Mouse (Mus musculus) midbrain, embryonic 14.5 days (tissue): Measurements from ENCODE around the gene Hoxd4. TPM values are rescaled to one million over a fixed set of nuclear protein-coding genes. Genes with fewer than 3 reads are reported as not detected.

ENCODE experiments used
- ATAC-seq: fragments of 200-750 bp; cut with Nextera tagmentation; 2 replicates; pipeline ENCODE4 v1.8.0; 2017; ENCODE audit warnings: moderate number of reproducible peaks, moderate library complexity; ENCODE audit not compliant: low FRiP score, low TSS enrichment
- DNase-seq: peaks from one replicate; pipeline ENCODE4 v3.0.0-alpha.2; 2015
- H3K27ac ChIP-seq: fragments of 300-500 bp; sonication (generic); replicated peaks from 2 replicates; pipeline ENCODE4 v1.5.1; 2014; ENCODE audit warnings: mild to moderate bottlenecking, low read depth, low read length, moderate library complexity
- H3K27me3 ChIP-seq: fragments of 300-500 bp; sonication (generic); 2 replicates; pipeline ENCODE4 v1.6.1; 2014; ENCODE audit warnings: low read length, control low read depth, mixed read lengths; ENCODE audit not compliant: control insufficient read depth, insufficient read depth
- H3K36me3 ChIP-seq: fragments of 300-500 bp; sonication (generic); 2 replicates; pipeline ENCODE4 v1.6.1; 2014; ENCODE audit warnings: low read length, control low read depth; ENCODE audit not compliant: control insufficient read depth, insufficient read depth
- H3K4me1 ChIP-seq: fragments of 300-500 bp; sonication (generic); 2 replicates; pipeline ENCODE4 v1.6.1; 2014; ENCODE audit warnings: mild to moderate bottlenecking, antibody characterized with exemption, low read length, control low read depth; ENCODE audit not compliant: control insufficient read depth, insufficient read depth
- H3K4me2 ChIP-seq: fragments of 300-500 bp; sonication (generic); 2 replicates; pipeline ENCODE4 v1.6.1; 2014; ENCODE audit warnings: mild to moderate bottlenecking, low read length, moderate library complexity
- H3K4me3 ChIP-seq: fragments of 300-500 bp; sonication (generic); replicated peaks from 2 replicates; pipeline ENCODE4 v1.5.1; 2014; ENCODE audit warnings: low read depth, low read length
- H3K9ac ChIP-seq: fragments of 300-500 bp; sonication (generic); replicated peaks from 2 replicates; pipeline ENCODE4 v1.6.1; 2014; ENCODE audit warnings: mild to moderate bottlenecking, low read length, moderate library complexity
- H3K9me3 ChIP-seq: fragments of 300-500 bp; sonication (generic); 2 replicates; pipeline ENCODE4 v1.6.1; 2016; ENCODE audit warnings: low read length, control low read depth, mixed read lengths; ENCODE audit not compliant: control insufficient read depth
- WGBS: fragments of 180-500 bp; shearing (Covaris S2); extraction: QIAGEN DNeasy Blood & Tissue Kit; methylation state at CpG from one replicate; pipeline ENCODE4 v1.1.7; 2014; 5-methylcytosine and 5-hydroxymethylcytosine counted together
- polyA plus RNA-seq: library from polyadenylated mRNA; unstranded; fragments of >200 nt; fragmentation: Nextera tagmentation; extraction: Ambion mirVana; gene quantifications from 2 replicates; pipeline ENCODE4 v1.2.1, GENCODE M21; 2014

The Hoxd4 gene
- polyA plus RNA-seq, 1 experiment from 2014 or later, result not detected

DNA sequence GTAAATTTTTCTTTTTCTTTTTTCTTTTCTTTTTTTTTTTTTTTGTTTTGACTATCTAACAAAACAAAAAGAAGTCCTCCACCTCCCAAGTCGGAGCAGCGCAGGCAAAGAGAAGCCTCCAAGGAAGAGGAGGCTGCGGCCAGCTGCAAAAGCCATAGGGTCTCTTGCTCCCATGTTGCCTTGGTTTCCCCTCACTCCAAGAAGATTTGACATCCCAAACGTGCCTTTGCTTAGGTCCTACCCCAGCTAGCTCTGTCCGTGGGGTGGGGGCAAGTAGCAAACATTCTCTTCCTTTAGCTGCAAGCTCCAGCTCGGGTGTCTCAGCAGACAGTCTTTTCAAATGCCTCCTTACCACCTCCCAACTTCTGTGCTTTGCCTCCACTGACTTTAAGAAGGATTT lies 22.0 kb downstream of the Hoxd4 start:
- Histone ChIP-seq H3K4me2 (no peak overlapping the region), H3K9ac (no peak overlapping the region), H3K36me3 (no peaks in the 10 kb centered on the region), H3K27ac (no peak overlapping the region), H3K4me3 (no peak overlapping the region), H3K9me3 (no peaks in the 10 kb centered on the region), H3K27me3 (peaks cover 97% of the 10 kb centered on the region), H3K4me1 (no peaks in the 10 kb centered on the region)
- ATAC-seq, result no peak
- no peak for DNase-seq
- under 1% methylated on average over 6 of the region's 6 CpGs for WGBS

DNA sequence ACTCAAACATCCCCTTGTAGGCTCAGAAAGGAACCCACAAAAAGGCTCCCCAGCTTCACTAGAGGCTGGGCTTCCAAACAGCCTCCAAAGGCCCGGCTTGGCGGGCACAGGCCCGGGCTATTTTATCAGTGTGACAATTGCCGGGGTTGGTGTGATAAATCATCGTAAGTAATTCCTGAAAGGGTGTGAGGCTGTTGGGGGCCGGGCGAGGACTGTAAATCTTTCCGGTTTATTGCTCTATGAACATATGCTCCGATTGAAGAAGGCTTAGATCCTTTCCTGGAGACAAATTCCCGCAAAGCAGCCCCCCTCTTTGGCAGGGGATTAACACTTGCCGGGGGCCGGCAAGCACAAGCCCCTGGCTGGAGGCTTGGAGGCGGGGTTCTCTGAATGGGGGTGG lies 22.7 kb downstream of the Hoxd4 start:
- H3K4me2 ChIP-seq, result no peak overlapping the region
- no peaks in the 10 kb centered on the region for H3K4me1 ChIP-seq
- ATAC-seq (no peak), DNase-seq (no peak)
- H3K4me3 ChIP-seq, result no peak overlapping the region
- peaks cover 97% of the 10 kb centered on the region for H3K27me3 ChIP-seq
- 2% methylated on average over 13 of the region's 13 CpGs for WGBS
- no peaks in the 10 kb centered on the region for H3K36me3 ChIP-seq
- no peak overlapping the region for H3K27ac ChIP-seq
- H3K9ac ChIP-seq, result no peak overlapping the region
- no peaks in the 10 kb centered on the region for H3K9me3 ChIP-seq

- no peak overlapping the region for H3K9ac ChIP-seq
- H3K36me3 ChIP-seq, result no peaks in the 10 kb centered on the region
- H3K27ac ChIP-seq, result no peak overlapping the region
- H3K9me3 ChIP-seq, result no peaks in the 10 kb centered on the region
- H3K27me3 ChIP-seq, result peaks cover 98% of the 10 kb centered on the region
- DNase-seq, result peak; percentile 19
- H3K4me2 ChIP-seq, result no peak overlapping the region
- ATAC-seq, result no peak
- no peaks in the 10 kb centered on the region for H3K4me1 ChIP-seq
- WGBS, result under 1% methylated on average over 27 of the region's 27 CpGs
- no peak overlapping the region for H3K4me3 ChIP-seq
Observed at GRCm38 (mm10) chr2:74734996-74735811, 23.5 kb downstream of the Hoxd4 start.

DNA sequence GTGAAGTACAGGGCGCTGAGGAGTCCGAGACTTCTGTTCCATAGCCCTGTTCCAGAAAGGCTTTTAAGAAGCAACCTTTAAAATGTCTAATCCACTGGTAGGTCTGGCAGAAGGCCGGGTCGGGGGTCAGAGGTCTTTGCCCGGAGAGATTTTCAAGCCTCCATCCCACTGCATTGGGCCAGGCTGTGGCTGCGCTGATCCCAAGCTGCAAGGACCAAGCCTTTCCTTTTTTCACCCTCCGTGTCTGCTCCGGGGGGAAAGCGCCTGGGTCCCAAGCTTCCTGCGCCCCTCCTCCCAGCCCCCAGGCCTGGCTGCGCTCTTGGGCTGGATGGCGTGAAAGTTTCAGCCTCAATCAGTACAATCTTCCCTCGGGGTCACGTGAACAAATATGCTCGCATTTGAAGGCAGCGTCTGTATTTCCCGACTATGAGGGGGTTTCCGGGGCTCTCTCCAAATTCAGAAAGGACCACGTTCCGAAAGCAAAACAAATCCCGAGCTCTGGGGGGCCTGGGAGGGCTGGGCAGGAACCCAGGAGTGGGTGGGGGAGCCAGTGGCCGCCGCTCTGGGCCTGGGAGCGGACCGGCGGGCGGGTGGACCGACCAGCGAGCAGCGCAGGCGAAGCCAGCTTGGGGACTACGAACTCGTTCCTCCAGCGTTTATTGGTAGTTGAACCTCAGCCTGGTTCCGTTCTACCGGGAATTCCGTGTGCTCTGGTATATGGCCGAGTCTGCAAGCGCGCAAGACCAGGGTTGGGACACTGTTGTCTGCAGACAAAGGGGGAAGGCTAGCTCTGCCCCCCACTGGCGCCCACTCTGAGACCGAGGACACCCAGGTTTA lies 24.3 kb downstream of the Hoxd4 start:
- Histone ChIP-seq H3K4me1 (no peaks in the 10 kb centered on the region), H3K27me3 (peaks cover 97% of the 10 kb centered on the region), H3K9ac (no peak overlapping the region), H3K4me3 (no peak overlapping the region), H3K9me3 (no peaks in the 10 kb centered on the region), H3K4me2 (no peak overlapping the region), H3K36me3 (no peaks in the 10 kb centered on the region), H3K27ac (no peak overlapping the region)
- DNase-seq, result peak; percentile 48
- under 1% methylated on average over 42 of the region's 42 CpGs for WGBS
- ATAC-seq, result no peak

- no peak overlapping the region for H3K9ac ChIP-seq
- no peak overlapping the region for H3K4me3 ChIP-seq
- ATAC-seq (no peak), DNase-seq (peak; percentile 17)
- no peaks in the 10 kb centered on the region for H3K9me3 ChIP-seq
- no peaks in the 10 kb centered on the region for H3K36me3 ChIP-seq
- no peak overlapping the region for H3K27ac ChIP-seq
- H3K4me2 ChIP-seq, result no peak overlapping the region
- no peaks in the 10 kb centered on the region for H3K4me1 ChIP-seq
- 2% methylated on average over 15 of the region's 15 CpGs for WGBS
- H3K27me3 ChIP-seq, result peaks cover 97% of the 10 kb centered on the region
Observed at GRCm38 (mm10) chr2:74736688-74737577, 25.2 kb downstream of the Hoxd4 start.

DNA sequence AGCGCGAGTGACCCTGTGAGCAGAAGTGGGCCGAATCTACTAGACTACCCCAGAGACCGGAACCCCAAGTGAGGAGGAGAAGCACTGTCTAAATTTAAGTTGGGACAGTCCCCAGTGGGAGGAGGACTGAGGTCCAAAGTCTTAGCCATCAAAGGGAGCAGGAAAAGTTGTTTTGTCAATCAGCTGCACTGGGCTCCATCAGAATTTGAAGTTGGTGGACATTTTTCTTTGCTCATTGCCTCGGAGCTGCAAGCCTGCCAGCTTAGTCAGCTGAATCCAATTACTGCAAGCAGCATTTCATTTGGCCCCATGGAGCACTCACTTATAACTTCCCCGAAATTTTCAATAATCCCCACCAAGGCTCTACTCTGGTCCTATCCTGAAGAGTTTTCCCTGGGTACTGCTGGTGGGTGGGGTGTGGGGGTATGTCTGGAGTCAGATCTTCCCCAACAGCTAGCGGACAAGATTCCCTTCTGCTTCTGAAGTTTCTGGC lies 25.9 kb downstream of the Hoxd4 start:
- Histone ChIP-seq H3K9ac (no peak overlapping the region), H3K27ac (no peak overlapping the region), H3K4me1 (no peaks in the 10 kb centered on the region), H3K27me3 (peaks cover 97% of the 10 kb centered on the region), H3K4me2 (no peak overlapping the region), H3K36me3 (no peaks in the 10 kb centered on the region), H3K4me3 (no peak overlapping the region), H3K9me3 (no peaks in the 10 kb centered on the region)
- ATAC-seq (no peak), DNase-seq (no peak)
- under 1% methylated on average over 7 of the region's 7 CpGs for WGBS

DNA sequence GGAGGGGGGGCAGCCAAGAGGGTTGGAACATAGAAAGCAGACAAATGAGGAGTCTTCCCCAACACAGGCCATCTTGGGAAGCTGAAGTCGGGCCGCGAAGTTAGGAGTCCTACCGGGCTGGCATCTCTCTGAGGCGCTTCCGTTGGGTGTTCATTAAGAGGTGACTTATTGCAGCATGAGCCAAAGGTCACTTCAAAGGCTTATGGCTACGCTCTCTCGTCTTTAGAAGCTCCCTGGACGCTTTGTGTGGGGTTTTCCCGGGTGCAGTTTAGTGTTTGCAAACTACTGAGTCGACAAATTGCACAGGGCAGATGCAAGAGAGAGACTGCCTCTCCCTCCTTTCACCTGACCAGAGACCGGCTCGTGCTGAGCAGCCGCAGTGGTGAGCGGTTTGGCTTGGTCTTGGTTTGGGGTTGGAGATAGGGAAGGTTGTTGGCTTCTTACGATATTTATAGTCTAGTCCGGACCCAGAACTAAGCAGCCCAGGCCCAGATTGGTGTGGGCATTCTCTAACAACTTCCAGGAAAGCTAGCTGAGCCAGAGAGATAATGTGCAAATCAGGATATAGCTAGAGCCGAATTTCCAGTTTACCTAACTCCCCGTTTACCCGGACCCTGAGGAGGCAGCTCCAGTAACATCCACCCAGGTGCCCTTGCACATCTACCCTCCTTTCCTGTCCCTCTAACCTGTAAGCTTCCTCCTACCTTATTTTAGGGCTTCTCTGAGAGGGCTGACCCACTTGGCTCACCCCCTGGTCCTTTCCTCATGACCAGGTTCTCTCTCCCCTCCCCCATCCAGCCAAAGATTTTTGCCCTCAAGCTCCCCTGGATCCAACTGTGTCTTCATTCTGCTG lies 27.1 kb downstream of the Hoxd4 start:
- Histone ChIP-seq H3K4me2 (no peak overlapping the region), H3K4me3 (no peak overlapping the region), H3K4me1 (no peaks in the 10 kb centered on the region), H3K36me3 (no peaks in the 10 kb centered on the region), H3K9ac (no peak overlapping the region), H3K27me3 (peaks cover 99% of the 10 kb centered on the region), H3K27ac (no peak overlapping the region), H3K9me3 (no peaks in the 10 kb centered on the region)
- WGBS, result 1% methylated on average over 20 of the region's 20 CpGs
- DNase-seq, result no peak
- ATAC-seq, result no peak

DNA sequence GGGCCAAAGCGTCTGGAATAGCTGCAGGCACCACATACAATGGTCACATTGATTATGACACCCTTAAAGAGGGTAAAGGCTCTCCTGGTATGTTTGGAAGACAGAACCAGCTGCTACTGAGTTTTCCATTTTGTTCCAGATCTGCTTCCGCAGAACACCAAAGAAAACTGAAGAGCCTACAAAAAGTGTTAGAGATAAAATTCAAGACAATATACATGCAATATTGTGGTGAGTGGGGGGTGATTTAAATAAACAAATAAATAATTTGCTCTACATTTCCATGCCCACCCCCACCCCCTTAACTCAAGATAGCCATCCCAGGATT lies 27.7 kb downstream of the Hoxd4 start:
- no peak overlapping the region for H3K9ac ChIP-seq
- peaks cover 99% of the 10 kb centered on the region for H3K27me3 ChIP-seq
- 10% methylated on average over 2 of the region's 2 CpGs for WGBS

More for the DNA sequence above, 27.7 kb downstream of the Hoxd4 start:
- Histone ChIP-seq H3K27ac (no peak overlapping the region), H3K9me3 (no peaks in the 10 kb centered on the region), H3K36me3 (no peaks in the 10 kb centered on the region), H3K4me3 (no peak overlapping the region), H3K4me1 (no peaks in the 10 kb centered on the region), H3K4me2 (no peak overlapping the region)
- ATAC-seq, result no peak
- DNase-seq, result no peak
